Mouse (Mus musculus): ENCODE measurements around the gene E330021D16Rik. TPM values are rescaled to one million over a fixed set of nuclear protein-coding genes. Genes with fewer than 3 reads are reported as not detected.
"Not testable (repeated sequence)": the region's sequence is repeated elsewhere in the genome, so short reads cannot be mapped to it uniquely, and the experiment has no call there.

E330021D16Rik gene
- total and polyA plus RNA-seq, 3 experiments: 0.16 TPM; not detected in 2

GRCm38 (mm10) chr6:136455696-136456095, 40.3 kb upstream of the E330021D16Rik start:
- ATAC-seq (ENCODE audit: extremely low read depth, insufficient number of reproducible peaks, low FRiP score, poor library complexity, severe bottlenecking): no peak

GRCm38 (mm10) chr6:136452623-136453022, 37.3 kb upstream of the E330021D16Rik start:
- DNase-seq (ENCODE audit: low spot score): no peak
- Histone ChIP-seq H3K36me3 (replicated peaks) (no peaks in the 10 kb centered on the region), H3K27me3 (ENCODE audit: insufficient read depth, low read length) (peaks cover 3% of the 10 kb centered on the region; the same call in 1 of the 2 replicates), H3K4me1 (ENCODE audit: insufficient read depth, low read depth, low read length) (peaks cover 21% of the 10 kb centered on the region), H3K9me3 (replicated peaks) (0 out of 2 replicates have a peak, but pooled peaks cover 3% of the 10 kb centered on the region), H3K4me3 (ENCODE audit: low read depth, low read length) (no peak overlapping the region)
- TF ChIP-seq POLR2AphosphoS5 (IDR thresholded peaks at IDR 0.05; ENCODE audit: insufficient replicate concordance, low read depth, low read length) (no peak), GATA2 (IDR thresholded peaks at IDR 0.05; ENCODE audit: borderline replicate concordance, low read depth, low read length) (no peak), GATA1 (IDR thresholded peaks at IDR 0.05; ENCODE audit: borderline replicate concordance, low read length) (no peak)
- no peak for ATAC-seq (ENCODE audit: extremely low read depth, insufficient number of reproducible peaks, low FRiP score, poor library complexity, severe bottlenecking)

More at GRCm38 (mm10) chr6:136455696-136456095, 40.3 kb upstream of the E330021D16Rik start:
- no peaks in the 10 kb centered on the region for H3K36me3 ChIP-seq (replicated peaks)
- H3K9me3 ChIP-seq (replicated peaks): 0 out of 2 replicates have a peak, but pooled peaks cover 3% of the 10 kb centered on the region
- H3K4me1 ChIP-seq (ENCODE audit: insufficient read depth, low read depth, low read length): peaks cover 23% of the 10 kb centered on the region
- no peak overlapping the region for H3K4me3 ChIP-seq (ENCODE audit: low read depth, low read length)
- TF ChIP-seq POLR2AphosphoS5 (IDR thresholded peaks at IDR 0.05; ENCODE audit: insufficient replicate concordance, low read depth, low read length): no peak
- no peak for TF ChIP-seq GATA2 (IDR thresholded peaks at IDR 0.05; ENCODE audit: borderline replicate concordance, low read depth, low read length)
- no peak for TF ChIP-seq TAL1 (conservative IDR thresholded peaks at IDR 0.05; ENCODE audit: low read depth, low read length)
- no peak for TF ChIP-seq CTCF (IDR thresholded peaks at IDR 0.05; ENCODE audit: low read depth, low read length)
- TF ChIP-seq GATA1 (IDR thresholded peaks at IDR 0.05; ENCODE audit: borderline replicate concordance, low read length): no peak
- DNase-seq (ENCODE audit: low spot score): no peak
- peaks cover 8% of the 10 kb centered on the region; the same call in 1 of the 2 replicates for H3K27me3 ChIP-seq (ENCODE audit: insufficient read depth, low read length)

- H3K27me3 ChIP-seq (ENCODE audit: insufficient read depth, low read length): peaks cover 3% of the 10 kb centered on the region; the same call in 1 of the 2 replicates
- no peak for ATAC-seq (ENCODE audit: extremely low read depth, insufficient number of reproducible peaks, low FRiP score, poor library complexity, severe bottlenecking)
- TF ChIP-seq POLR2AphosphoS5 (IDR thresholded peaks at IDR 0.05; ENCODE audit: insufficient replicate concordance, low read depth, low read length) (no peak), CTCF (IDR thresholded peaks at IDR 0.05; ENCODE audit: low read depth, low read length) (no peak), GATA1 (IDR thresholded peaks at IDR 0.05; ENCODE audit: borderline replicate concordance, low read length) (no peak), TAL1 (conservative IDR thresholded peaks at IDR 0.05; ENCODE audit: low read depth, low read length) (no peak), GATA2 (IDR thresholded peaks at IDR 0.05; ENCODE audit: borderline replicate concordance, low read depth, low read length) (no peak)
- H3K9me3 ChIP-seq (replicated peaks): 0 out of 2 replicates have a peak, but pooled peaks cover 3% of the 10 kb centered on the region
- peaks cover 21% of the 10 kb centered on the region for H3K4me1 ChIP-seq (ENCODE audit: insufficient read depth, low read depth, low read length)
- H3K36me3 ChIP-seq (replicated peaks): no peaks in the 10 kb centered on the region
- no peak for DNase-seq (ENCODE audit: low spot score)
- no peak overlapping the region for H3K4me3 ChIP-seq (ENCODE audit: low read depth, low read length)
These were observed 35.5 kb upstream of the E330021D16Rik start for GRCm38 (mm10) chr6:136450863-136451262.

GRCm38 (mm10) chr6:136449930-136450329, 34.6 kb upstream of the E330021D16Rik start:
- no peak overlapping the region for H3K4me3 ChIP-seq (ENCODE audit: low read depth, low read length)
- no peak for ATAC-seq (ENCODE audit: extremely low read depth, insufficient number of reproducible peaks, low FRiP score, poor library complexity, severe bottlenecking)

GRCm38 (mm10) chr6:136449270-136449692, 33.9 kb upstream of the E330021D16Rik start:
- ATAC-seq (ENCODE audit: extremely low read depth, insufficient number of reproducible peaks, low FRiP score, poor library complexity, severe bottlenecking) (peak; percentile 85), DNase-seq (ENCODE audit: low spot score) (peak; percentile 71)
- Histone ChIP-seq H3K4me3 (ENCODE audit: low read depth, low read length) (peak overlapping the region; percentile 65; the same call in 1 of the 2 replicates), H3K36me3 (replicated peaks) (no peaks in the 10 kb centered on the region), H3K27me3 (ENCODE audit: insufficient read depth, low read length) (no peaks in the 10 kb centered on the region), H3K4me1 (ENCODE audit: insufficient read depth, low read depth, low read length) (peaks cover 21% of the 10 kb centered on the region), H3K9me3 (replicated peaks) (peaks cover 8% of the 10 kb centered on the region; the same call in 1 of the 2 replicates)
- TF ChIP-seq TAL1 (conservative IDR thresholded peaks at IDR 0.05; ENCODE audit: low read depth, low read length): no peak
- no peak for TF ChIP-seq CTCF (IDR thresholded peaks at IDR 0.05; ENCODE audit: low read depth, low read length)
- TF ChIP-seq GATA2 (IDR thresholded peaks at IDR 0.05; ENCODE audit: borderline replicate concordance, low read depth, low read length): no peak
- no peak for TF ChIP-seq GATA1 (IDR thresholded peaks at IDR 0.05; ENCODE audit: borderline replicate concordance, low read length)
- no peak for TF ChIP-seq POLR2AphosphoS5 (IDR thresholded peaks at IDR 0.05; ENCODE audit: insufficient replicate concordance, low read depth, low read length)

More at GRCm38 (mm10) chr6:136449930-136450329, 34.6 kb upstream of the E330021D16Rik start:
- TF ChIP-seq TAL1 (conservative IDR thresholded peaks at IDR 0.05; ENCODE audit: low read depth, low read length): no peak
- no peak for TF ChIP-seq CTCF (IDR thresholded peaks at IDR 0.05; ENCODE audit: low read depth, low read length)
- TF ChIP-seq GATA2 (IDR thresholded peaks at IDR 0.05; ENCODE audit: borderline replicate concordance, low read depth, low read length): no peak
- no peak for TF ChIP-seq POLR2AphosphoS5 (IDR thresholded peaks at IDR 0.05; ENCODE audit: insufficient replicate concordance, low read depth, low read length)
- no peak for TF ChIP-seq GATA1 (IDR thresholded peaks at IDR 0.05; ENCODE audit: borderline replicate concordance, low read length)
- Histone ChIP-seq H3K36me3 (replicated peaks) (no peaks in the 10 kb centered on the region), H3K27me3 (ENCODE audit: insufficient read depth, low read length) (peaks cover 3% of the 10 kb centered on the region; the same call in 1 of the 2 replicates), H3K4me1 (ENCODE audit: insufficient read depth, low read depth, low read length) (peaks cover 21% of the 10 kb centered on the region), H3K9me3 (replicated peaks) (peaks cover 3% of the 10 kb centered on the region; the same call in 1 of the 2 replicates)
- no peak for DNase-seq (ENCODE audit: low spot score)

GRCm38 (mm10) chr6:136439205-136439604, 23.8 kb upstream of the E330021D16Rik start:
- not testable (repeated sequence) for H3K27me3 ChIP-seq (ENCODE audit: insufficient read depth, low read length); ATAC-seq (ENCODE audit: extremely low read depth, insufficient number of reproducible peaks, low FRiP score, poor library complexity, severe bottlenecking); H3K36me3 ChIP-seq (replicated peaks); DNase-seq (ENCODE audit: low spot score); H3K4me3 ChIP-seq (ENCODE audit: low read depth, low read length); H3K4me1 ChIP-seq (ENCODE audit: insufficient read depth, low read depth, low read length)
- peaks cover 10% of the 10 kb centered on the region for H3K9me3 ChIP-seq (replicated peaks)

GRCm38 (mm10) chr6:136436151-136436550, 20.8 kb upstream of the E330021D16Rik start:
- not testable (repeated sequence) for H3K4me1 ChIP-seq (ENCODE audit: insufficient read depth, low read depth, low read length); H3K9me3 ChIP-seq (replicated peaks); DNase-seq (ENCODE audit: low spot score); H3K4me3 ChIP-seq (ENCODE audit: low read depth, low read length); H3K36me3 ChIP-seq (replicated peaks); H3K27me3 ChIP-seq (ENCODE audit: insufficient read depth, low read length); ATAC-seq (ENCODE audit: extremely low read depth, insufficient number of reproducible peaks, low FRiP score, poor library complexity, severe bottlenecking)

Measured in G1E (cell line).